Mouse (Mus musculus): Measurements from ENCODE around the gene Hecw2.

GRCm38 (mm10) chr1:53859175-53859574 lies 335.8 kb downstream of the Hecw2 start:
- no peak for TF ChIP-seq CTCF (IDR thresholded peaks at IDR 0.05)
- no peak for TF ChIP-seq EP300 (IDR thresholded peaks at IDR 0.05)
